Mouse (Mus musculus): ENCODE data around the gene Gtf2ird1.
"Not testable (repeated sequence)": the region's sequence is repeated elsewhere in the genome, so short reads cannot be mapped to it uniquely, and the experiment has no call there.

The Gtf2ird1 gene

DNA sequence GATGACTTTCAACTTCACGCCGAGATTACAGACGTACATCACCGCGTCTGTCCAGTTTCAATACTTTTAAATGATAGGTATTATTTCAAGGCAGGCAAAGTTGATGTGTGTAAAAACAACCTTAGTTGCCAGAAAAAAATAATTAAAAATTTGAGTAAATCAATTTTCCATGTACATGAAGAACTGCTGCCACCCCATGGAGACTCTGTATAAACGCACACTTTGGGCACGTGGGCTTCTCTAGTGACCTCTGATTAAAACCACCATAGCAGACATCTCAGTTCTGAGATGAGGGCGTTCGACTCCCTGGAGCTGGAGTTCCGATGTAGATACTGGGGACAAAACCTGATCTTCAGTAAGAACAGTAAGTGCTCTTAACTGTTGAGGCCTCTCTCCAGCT lies 115.2 kb downstream of the Gtf2ird1 start:
- peak; percentile 57 for DNase-seq

DNA sequence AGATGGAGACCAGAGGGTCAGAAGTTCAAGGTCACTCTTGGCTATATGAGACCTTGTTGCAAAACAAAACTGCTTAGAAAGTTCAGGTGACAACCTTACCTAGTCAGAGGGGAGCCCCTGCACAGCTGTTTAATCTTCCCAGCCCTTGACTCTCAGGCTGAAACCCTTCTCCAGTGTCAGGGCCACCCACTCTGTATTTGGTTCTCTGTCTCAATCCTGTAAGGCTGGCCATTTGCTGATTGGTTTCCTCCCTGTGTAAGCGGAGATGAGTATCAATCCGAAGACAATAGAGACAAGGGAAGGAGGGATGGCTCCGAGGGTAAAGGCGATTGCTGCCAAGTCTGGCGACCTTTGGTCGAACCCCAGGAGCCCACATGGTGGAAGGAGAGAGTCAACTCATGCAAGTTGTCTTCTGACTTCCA lies 116.4 kb downstream of the Gtf2ird1 start:
- DNase-seq: no peak

DNA sequence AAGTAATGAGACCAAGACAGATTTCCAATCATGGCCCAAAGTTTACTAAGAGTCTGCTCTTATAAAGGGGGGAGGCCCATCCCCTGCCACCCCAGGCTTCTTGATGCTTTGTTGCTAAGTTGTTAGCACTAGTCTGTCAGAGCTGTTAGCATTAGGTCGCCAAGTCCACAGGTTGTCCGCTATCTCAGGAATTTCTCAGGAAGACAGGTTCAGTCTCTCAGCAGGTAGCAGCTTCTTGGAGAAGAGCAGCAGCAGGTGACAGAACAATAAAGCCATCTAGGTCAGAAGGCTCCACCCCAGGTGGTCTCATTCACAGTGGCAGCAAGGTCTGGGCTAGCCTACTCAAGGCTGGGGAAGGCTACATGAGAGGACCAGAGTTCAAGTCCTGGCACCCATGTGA lies 119.5 kb downstream of the Gtf2ird1 start:
- not testable (repeated sequence) for DNase-seq

DNA sequence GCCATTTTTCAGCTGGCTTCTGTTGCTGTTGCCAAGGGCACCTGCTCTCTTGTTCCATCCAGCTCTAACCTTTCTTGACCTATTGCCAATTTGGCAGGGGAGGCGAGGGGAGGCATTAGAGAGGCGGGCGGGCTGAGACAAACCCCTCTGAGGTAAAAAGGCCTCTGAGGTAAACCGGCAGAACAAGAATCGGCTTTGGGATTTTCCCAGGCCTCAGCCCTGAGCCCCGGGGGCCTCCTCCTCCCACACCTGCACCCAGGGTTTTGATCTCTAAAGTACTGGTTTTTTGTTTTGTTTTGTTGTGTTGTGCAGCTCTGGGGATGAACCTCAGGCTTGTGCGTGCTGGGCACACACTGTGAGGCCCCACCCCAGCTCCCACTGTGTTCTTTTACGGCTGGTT lies 123.8 kb downstream of the Gtf2ird1 start:
- no peak for DNase-seq

DNA sequence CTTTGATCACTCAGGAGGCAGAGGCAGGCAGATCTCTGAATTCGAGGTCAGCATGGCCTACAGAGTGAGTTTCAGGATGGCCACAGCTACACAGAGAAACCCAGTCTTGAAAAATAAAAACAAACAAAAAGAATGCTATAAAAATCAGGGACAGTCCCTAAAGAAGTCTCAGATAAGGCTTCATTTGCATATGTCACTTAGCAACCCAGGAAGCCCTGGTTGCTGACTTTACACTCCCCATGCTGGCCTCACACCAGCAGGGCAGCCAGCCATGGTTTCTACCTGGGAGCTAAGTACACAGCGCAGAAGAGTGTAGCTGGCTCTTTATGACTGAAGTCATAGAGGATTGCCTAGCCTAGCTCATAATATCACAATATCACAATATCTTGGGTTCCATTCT lies 126.4 kb downstream of the Gtf2ird1 start:
- DNase-seq: no peak

DNA sequence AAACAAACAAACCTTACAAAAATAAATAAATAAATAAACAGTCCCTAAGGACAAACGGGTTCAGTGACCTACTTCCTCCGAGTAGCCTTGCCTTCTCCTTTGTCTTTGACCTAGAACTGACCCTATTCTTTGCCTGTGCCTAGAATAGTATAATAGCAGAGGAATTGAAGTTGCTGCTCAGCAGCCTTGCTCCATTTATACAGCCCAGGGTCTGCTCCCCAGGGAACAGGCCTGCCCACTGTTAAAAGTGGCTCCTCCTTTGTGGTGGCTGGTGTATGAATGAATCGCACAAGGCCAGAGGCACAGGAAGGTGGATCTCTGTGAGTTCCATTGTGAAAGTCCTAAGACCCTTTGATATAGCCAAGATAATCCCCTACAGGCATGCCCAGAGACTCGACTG lies 127.2 kb downstream of the Gtf2ird1 start:
- DNase-seq: peak; percentile 62

DNA sequence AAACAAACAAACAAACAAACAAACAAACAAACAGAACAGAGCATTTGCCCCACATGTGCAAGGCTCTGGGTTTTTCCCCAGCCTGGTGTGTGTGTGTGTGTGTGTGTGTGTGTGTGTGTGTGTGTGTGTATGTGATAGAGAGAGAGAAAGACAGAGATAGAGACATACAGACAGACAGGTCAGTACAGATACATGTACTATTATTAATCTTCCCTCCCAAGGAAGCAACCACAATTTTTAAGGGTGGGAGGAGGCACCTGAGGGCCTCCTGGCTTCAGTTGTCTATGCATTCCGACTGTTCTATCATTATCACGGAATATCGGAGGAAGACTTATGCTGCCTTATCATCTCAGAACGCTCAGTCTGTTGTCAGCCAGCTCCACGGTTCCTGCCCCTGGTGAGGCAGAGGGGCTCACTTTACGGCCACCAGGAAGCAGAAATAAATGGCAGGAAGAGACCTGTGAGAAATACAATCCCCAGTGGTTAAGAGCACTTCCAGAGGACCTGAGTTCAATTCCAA lies 128.0 kb downstream of the Gtf2ird1 start:
- no peak for DNase-seq

DNA sequence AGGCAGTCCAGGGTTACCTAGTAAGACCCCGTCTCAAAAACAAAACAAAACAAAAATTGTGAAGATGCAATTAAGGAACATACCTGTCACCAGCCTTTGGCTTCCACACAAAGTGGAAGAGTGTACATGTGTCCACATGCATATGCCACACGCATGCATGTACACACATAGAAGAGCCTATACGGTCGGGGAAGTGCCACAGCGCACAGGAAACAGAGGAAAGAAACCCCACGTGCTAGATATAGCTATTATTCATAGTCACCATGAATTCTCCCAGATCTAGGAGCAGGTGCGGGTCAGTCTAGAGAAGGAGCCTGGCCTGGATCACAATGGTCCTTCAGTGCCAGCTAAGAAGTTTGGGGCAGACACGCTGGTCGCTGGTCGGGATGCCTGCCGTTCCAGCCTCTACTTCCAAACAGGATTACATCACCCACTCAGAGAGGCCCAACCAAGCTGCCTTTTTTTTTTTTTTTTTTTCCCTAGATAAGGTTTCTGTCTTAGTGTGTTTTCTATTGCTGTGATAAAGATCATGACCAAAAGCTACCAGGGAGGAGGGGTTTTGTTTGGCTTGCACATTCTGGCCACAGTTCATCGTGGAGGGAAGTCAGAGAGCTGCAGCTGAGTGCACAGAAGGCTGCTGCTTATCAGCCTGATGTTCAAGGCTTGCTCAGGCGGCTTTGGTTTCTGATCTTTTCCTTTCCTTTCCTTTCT lies 130.5 kb downstream of the Gtf2ird1 start:
- no peak for DNase-seq

DNA sequence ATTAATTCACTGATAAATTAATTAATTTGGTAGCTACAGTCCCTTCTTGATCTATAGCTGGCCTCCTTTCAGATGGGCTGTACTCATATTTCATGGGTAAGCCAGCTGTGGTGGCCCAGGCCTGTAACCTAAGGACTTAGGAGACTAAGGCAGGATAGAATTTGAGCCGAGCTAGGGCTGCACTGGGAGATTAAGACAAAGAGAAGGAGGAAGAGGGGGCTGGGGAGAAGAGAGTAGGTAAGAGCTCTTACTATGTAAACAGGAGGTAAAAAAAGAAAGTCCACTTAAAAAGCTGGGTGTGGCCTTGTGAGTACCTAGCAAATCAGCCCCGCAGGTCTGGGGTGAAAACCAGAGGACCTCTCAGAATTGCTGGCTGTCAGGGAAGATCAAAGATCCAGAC lies 132.6 kb downstream of the Gtf2ird1 start:
- DNase-seq: no peak

DNA sequence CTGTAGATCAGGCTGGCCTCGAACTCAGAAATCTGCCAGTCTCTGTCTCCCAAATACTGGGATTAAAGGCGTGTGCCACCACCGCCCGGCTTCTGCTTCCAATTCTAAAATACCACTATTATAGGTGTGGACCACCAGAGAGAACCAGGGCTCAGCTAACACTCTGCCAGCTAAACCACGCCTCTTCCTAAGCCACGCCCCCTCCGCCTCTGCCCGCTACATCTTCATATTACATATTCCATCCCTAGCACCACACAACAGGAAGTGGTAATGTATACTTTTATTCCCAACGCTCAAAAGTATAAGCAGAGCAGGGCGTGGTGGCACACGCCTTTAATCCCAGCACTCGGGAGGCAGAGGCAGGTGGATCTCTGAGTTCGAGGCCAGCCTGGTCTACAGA lies 133.2 kb downstream of the Gtf2ird1 start:
- DNase-seq: no peak

DNA sequence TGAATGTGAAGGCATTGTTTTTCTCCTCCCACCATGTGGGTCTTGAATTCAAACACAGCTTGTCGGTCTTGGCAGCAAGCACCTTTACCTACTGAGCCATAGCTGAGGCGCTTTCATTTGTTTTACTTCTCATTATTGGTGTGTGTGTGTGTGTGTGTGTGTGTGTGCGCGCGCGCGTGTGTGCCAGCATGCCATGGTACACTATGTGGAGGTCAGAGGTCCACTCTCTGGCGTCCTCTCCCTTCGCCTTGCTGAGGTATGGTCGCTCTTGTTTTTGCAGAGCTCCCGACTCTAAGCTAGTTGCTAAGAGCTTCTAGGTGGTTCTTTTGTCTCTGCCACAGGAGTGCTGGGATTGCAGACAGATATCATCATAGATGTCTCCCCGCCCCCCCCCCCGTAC lies 134.2 kb downstream of the Gtf2ird1 start:
- no peak for DNase-seq

DNA sequence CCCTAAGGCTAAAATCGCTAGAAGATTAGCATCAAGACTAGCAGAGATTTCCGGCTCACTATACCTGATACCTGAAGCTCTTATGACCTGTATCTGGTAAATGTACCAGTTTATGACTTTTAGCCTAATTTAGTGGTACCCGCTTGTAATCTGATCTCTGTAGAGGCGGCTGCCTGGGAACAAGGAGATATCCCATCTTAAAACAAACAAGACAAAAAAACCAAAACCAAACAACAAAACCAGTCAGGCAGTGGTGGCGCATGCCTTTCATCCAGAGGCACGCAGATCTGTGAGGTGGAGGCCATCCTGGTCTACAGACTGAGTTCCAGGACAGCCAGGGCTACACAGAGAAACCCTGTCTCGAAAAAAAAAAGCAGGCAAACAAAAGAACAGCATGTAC lies 134.8 kb downstream of the Gtf2ird1 start:
- DNase-seq: no peak

DNA sequence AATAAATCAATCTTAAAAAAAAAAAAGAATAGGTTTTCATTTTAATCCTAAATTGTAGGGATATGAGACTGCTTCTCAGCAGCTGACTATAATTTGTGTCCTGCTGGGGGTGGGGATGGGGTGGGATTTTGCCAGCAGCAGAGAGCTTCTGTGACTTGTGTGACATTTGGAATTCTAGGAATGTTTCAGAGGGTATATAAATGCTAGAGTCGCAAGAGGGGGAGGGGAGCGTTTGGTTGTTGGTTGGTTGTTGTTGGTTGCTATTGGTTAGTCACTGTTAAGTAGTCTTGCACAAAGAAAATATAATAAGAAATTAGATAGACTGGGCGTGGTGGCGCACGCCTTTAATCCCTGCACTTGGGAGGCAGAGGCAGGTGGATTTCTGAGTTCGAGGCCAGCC lies 137.6 kb downstream of the Gtf2ird1 start:
- DNase-seq: no peak

DNA sequence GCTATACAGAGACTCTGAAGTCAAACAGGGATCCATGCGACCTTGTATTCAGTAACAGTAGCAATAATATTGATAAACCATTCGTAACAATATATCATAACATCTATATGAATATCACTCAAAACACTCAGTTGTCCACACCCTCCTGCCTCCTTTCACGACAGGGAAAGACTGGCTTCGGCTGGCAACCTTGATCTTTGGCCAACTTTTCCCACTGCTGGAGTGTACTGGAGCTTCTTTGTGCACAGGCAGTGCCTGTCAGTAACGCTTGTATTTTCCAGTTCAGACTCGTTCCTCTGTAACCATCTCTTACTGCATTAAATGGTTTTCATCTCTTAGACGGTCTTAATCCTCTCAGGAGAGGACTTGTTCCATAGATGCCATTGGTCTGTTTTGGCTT lies 139.8 kb downstream of the Gtf2ird1 start:
- DNase-seq: no peak

DNA sequence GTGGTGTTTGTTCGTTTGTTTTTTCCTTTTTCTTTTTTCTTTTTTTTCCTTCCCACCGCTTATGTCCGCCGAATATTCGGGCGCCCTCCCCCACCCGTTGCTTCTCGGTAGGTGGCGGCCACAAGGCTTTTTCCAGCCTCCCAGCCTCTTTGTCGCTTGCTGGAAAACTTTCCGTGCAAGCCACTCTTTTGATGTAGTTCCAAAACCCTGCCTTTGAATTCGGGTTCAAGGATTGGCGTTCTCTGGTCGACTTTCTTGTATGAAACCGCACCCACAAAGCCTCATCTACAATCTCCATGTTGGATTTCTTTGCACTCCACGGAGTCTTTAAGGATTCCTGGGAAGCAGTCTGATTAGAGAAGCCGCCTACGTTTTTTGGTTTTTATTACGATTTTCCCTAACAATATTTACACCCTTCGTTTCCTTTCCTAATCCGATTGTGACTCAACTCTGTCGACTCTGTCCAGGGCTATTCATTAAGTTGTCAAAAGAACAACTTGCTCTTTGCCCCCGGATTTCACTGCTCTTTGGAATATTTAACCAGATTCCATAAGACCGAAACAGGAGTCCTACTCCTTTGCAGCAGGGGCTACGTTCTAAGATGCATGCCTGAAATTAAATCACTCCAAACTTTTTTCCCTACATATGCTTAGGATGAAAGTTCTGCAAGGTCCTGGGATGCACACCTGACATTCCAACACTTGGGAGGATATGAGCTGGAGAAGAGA lies 140.7 kb downstream of the Gtf2ird1 start:
- DNase-seq: peak; percentile 55

DNA sequence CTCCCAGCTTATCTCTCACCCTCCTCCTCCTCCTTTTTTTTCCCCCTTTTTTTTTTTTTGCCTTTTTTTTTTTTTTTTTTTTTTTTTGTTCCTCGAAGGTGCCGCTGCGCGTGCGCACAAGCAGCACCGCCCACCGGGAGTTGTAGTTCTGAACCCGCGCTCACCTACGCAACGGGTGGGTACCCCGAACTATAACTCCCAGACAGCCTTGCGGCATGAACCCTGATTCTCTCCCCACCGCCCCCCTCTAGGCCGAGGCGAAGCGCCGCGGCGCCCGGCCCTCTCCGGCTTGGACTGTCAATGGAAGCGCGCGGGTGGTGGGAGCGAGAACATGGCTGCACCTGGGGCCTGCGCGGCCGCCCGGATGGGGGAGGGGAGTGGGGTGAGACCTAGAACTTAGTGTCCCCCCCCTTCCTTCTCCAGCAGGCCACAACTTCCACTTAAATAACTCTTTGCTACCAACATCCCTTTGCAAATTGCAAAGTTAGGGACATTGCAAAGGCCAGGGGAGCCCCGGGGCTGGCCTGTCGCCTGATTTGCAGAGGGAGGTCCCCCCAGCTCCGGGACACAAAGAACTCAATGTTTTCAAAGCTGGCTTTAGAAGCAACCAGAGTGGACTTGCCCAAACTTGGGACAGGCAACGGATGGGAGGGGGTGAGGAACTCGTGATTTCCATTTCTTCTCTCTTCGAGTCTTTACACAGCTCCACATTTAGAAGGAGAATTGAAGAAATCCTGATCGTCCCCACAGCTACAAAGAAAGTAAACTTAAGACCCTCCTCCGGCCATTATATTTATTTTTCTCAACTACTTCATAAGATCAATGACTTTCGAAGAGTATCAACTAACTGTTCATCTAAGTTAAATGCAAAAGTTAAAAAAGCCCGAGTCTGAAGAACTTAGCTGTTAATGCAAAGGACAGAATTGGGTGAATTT lies 141.6 kb downstream of the Gtf2ird1 start, which contains the start of gene Gtf2i:
TSS of gene Gtf2i (minus strand) at position 73 of the 935 bp plus-strand sequence.
- peak; percentile 99 for DNase-seq

DNA sequence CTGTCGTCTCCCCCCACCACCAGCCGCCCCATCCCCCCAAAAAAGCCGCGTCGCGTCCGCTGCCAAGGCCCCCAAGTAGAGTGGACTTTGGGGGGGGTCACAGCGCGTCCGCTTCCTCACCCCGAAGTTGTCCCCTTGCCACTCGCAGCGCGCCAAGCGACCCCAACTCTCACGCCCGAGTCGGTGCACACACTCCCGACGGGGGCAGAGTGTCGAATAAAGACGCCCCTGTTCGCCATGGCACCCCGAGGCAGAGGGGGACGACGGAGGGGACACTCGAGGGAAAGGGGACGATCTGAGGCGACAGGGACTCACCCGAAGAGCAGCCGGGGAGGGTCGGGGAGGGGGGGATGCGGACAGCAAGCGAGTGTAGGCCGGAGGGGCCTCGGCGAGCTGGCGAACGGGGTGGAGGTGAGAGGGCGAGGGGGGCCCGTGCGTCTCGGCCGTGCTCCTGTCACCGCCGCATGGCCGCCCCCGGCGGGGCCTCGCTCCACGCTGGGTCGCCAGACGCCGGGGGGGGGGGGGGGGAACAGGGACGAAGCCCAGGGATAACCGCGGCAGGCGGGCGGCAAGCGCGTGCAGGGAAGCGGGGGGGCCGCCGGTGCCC lies 142.3 kb downstream of the Gtf2ird1 start:
- no peak for DNase-seq

DNA sequence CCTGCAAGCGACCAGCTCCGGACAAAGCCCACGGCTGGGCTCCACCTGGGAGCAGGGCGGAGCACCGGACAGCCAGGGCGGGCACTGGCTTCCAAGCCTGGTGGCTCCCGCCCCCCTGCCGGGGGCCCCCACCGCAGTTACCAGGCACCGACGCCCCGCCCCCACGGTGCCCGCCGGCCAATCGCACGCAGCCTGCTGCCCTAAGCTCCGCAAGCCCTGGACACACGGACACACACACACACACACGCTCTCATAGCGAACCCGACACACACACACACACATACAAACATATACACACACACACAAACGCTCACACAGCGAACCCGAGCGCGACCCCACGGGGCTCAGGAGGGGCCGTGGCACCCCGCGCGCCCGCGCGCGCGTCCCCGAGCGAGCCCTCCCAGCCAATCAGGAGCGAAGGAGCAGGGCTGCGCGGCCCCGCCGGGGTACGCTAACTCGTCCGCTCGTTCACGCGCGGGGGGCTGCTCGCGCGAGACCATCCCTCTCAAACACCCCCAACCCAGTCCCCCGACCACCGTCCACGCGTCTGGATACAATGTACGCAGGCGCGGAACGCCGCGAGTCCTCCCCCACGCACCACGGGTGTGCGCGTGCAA lies 143.0 kb downstream of the Gtf2ird1 start:
- peak; percentile 99 for DNase-seq

DNA sequence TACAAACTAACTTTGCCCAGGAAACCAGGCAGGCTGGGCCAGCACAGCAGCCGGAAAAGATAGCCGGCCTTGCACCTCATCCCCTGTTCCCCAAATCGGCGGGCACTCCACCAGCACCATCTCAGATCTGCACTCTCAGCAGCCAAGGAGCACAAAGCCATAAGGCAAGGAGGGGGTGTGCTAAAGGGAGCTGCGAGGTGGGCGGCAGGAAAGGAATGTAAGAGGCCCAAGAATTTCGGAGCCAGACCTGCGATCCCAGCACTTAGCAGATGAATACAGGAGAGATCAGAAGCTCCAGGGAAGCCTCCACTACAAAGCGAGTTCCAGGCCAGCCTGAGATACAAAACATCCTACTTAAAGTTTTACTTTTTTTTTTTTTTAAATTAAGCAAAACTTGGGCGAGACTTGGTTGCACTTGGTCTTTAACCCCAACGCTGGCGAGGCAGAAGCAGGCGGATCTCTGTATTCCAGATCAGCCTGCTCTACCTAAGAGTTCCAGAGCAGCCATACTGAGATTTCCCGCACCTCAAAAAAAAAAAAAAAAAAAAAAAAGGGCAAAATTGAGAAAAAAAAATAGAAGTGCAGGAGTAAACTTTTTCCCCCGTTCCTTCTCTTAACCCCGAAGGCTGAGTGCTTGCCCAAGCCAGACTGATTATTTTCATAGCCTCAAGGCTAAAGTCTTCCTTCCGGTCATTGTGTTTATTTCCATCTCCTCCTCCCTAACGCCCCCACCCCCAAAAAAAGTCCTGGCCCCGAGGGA lies 143.6 kb downstream of the Gtf2ird1 start:
- peak; percentile 24 for DNase-seq

DNA sequence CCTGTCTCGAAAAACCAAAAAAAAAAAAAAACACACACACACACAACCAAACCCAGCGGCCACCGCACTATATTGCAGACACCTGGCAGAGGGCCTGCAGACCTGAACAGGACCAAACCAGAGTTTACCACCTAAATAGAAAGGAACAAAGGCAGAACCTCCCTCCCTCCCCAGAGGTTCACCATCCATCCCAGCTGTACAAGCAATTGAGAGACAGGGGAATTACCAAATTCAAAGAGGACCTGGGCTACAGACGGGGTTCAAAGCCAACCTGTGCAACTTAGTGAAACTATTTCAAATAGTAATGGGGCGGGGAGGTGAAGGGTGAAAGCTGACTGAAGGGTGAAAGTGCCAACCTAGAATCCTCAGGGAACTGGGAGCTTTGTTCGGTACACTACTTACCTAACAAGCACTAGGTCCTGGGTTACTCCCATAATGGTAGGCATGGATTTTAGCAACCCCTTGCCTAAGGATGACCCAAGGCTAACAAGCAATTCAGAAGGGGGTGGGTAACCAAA lies 144.6 kb downstream of the Gtf2ird1 start:
- DNase-seq: no peak

DNA sequence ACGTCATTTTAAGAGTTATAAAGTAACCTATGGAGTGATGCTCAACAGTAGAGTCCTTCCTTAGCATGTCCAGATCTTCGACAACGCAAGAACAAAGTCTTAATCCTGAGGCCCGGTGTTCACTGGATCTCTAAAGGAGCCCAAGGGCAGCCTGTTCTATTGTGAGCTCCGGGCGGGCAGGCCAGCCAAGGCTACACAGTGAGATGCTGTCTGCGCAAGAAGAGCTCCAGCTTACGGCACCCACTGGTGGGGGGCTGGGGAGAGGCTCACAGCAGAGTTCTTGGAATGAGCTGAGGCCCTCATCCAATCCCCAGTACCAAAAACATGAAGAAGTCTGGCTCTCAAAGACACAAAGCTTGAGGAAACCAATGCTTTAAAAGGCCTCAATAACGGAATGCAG lies 146.3 kb downstream of the Gtf2ird1 start:
- no peak for DNase-seq
